Mouse (Mus musculus) MEL (cell line): ENCODE measurements at regions not wholly inside any gene's neighbourhood (a gene's known extent, or its start where the extent isn't known, plus 50 kb on each side); places are given as distances from the start of the nearest gene placed in this dataset.

Experiments
- CTCF ChIP-seq, 3 experiments: IDR thresholded peaks in 2 of 3; conservative IDR thresholded peaks in 1 of 3; 2 replicates each; pipeline ENCODE4 v1.5.1; 2011 to 2012; ENCODE audit warnings: low read length in 3 of 3, low read depth in 2 of 3, mild to moderate bottlenecking in 2 of 3, improper control_type of control experiment in 1 of 3, inconsistent platforms in 1 of 3, mixed read lengths in 1 of 3, moderate library complexity in 1 of 3; ENCODE audit not compliant: control insufficient read depth in 1 of 3, insufficient read depth in 1 of 3, poor library complexity in 1 of 3, severe bottlenecking in 1 of 3
- EP300 ChIP-seq, 2 experiments: IDR thresholded peaks; 2 replicates each; pipeline ENCODE4 v1.6.1; 2011; ENCODE audit warnings: improper control_type of control experiment in 2 of 2, low read length in 2 of 2, low read depth in 1 of 2, mild to moderate bottlenecking in 1 of 2
- NRF1 ChIP-seq: IDR thresholded peaks from 2 replicates; pipeline ENCODE4 v1.6.1; 2014; ENCODE audit warnings: low read depth, mild to moderate bottlenecking, inconsistent platforms, low read length, improper control_type of control experiment, moderate library complexity; ENCODE audit not compliant: poor library complexity, insufficient read depth, severe bottlenecking
- POLR2A ChIP-seq, 2 experiments: IDR thresholded peaks; 2 replicates each; pipeline ENCODE4 v1.6.1; 2011 to 2012; ENCODE audit warnings: low read length in 2 of 2, mild to moderate bottlenecking in 2 of 2, control low read depth in 1 of 2, improper control_type of control experiment in 1 of 2, low read depth in 1 of 2, moderate library complexity in 1 of 2; ENCODE audit not compliant: control insufficient read depth in 1 of 2, insufficient read depth in 1 of 2, poor library complexity in 1 of 2
- TBP ChIP-seq: IDR thresholded peaks from 2 replicates; pipeline ENCODE4 v1.8.0; 2011; ENCODE audit warnings: low read depth, low read length, improper control_type of control experiment
- USF1 ChIP-seq: IDR thresholded peaks from 2 replicates; pipeline ENCODE4 v1.6.1; 2014; ENCODE audit warnings: low read depth, mild to moderate bottlenecking, inconsistent platforms, low read length, improper control_type of control experiment, moderate library complexity
- ZC3H11A ChIP-seq: IDR thresholded peaks from 2 replicates; pipeline ENCODE4 v1.6.1; 2012; ENCODE audit warnings: low read depth, mild to moderate bottlenecking, inconsistent platforms, low read length, improper control_type of control experiment
- ZNF384 ChIP-seq: IDR thresholded peaks from 2 replicates; pipeline ENCODE4 v1.6.1; 2012; ENCODE audit warnings: low read depth, mild to moderate bottlenecking, inconsistent platforms, low read length, improper control_type of control experiment

GRCm38 (mm10) chr9:61716751-61717150, 197.6 kb downstream of the Rplp1 start:
- TF ChIP-seq CTCF (IDR thresholded peaks at IDR 0.05 in 2 of 3, conservative IDR thresholded peaks at IDR 0.05 in 1 of 3; ENCODE audit: control insufficient read depth in 1 of 3, insufficient read depth in 1 of 3, low read depth in 2 of 3, low read length in 3 of 3, poor library complexity in 1 of 3, severe bottlenecking in 1 of 3): no peak
- no peak for TF ChIP-seq NRF1
- no peak for TF ChIP-seq TBP
- TF ChIP-seq EP300 (IDR thresholded peaks at IDR 0.05; ENCODE audit: low read depth in 1 of 2, low read length in 2 of 2): no peak
- no peak for TF ChIP-seq USF1
- TF ChIP-seq ZC3H11A: no peak
- TF ChIP-seq ZNF384: no peak
- no peak for TF ChIP-seq POLR2A (IDR thresholded peaks at IDR 0.05; ENCODE audit: control insufficient read depth in 1 of 2, insufficient read depth in 1 of 2, low read depth in 1 of 2, low read length in 2 of 2, poor library complexity in 1 of 2)
